Mouse (Mus musculus): ENCODE results near the gene Mrgprh. TPM values are rescaled to one million over a fixed set of nuclear protein-coding genes. Genes with fewer than 3 reads are reported as not detected.

Mrgprh gene
- polyA plus RNA-seq, 1 experiment, result not detected

- H3K4me1 ChIP-seq (ENCODE audit: control insufficient read depth), result peaks cover 14% of the 10 kb centered on the region
- H3K36me3 ChIP-seq (ENCODE audit: control insufficient read depth), result peaks cover 85% of the 10 kb centered on the region
- H3K27me3 ChIP-seq (ENCODE audit: control insufficient read depth), result no peaks in the 10 kb centered on the region
- no peak overlapping the region for H3K4me3 ChIP-seq (replicated peaks)
- TF ChIP-seq TAL1 (IDR thresholded peaks at IDR 0.05; ENCODE audit: low read length), result no peak
- TF ChIP-seq GATA1 (IDR thresholded peaks at IDR 0.05; ENCODE audit: low read length), result no peak
- no peaks in the 10 kb centered on the region for H3K9me3 ChIP-seq (ENCODE audit: control insufficient read depth, low read length)
Measured at GRCm38 (mm10) chr17:12921073-12921472, 45.2 kb downstream of the Mrgprh start.

GRCm38 (mm10) chr17:12925001-12925400 lies 49.2 kb downstream of the Mrgprh start:
- no peaks in the 10 kb centered on the region for H3K9me3 ChIP-seq (ENCODE audit: control insufficient read depth, low read length)
- H3K4me3 ChIP-seq (replicated peaks), result no peak overlapping the region
- no peaks in the 10 kb centered on the region for H3K4me1 ChIP-seq (ENCODE audit: control insufficient read depth)
- no peaks in the 10 kb centered on the region for H3K27me3 ChIP-seq (ENCODE audit: control insufficient read depth)
- peaks cover 77% of the 10 kb centered on the region for H3K36me3 ChIP-seq (ENCODE audit: control insufficient read depth)
- no peak for TF ChIP-seq GATA1 (IDR thresholded peaks at IDR 0.05; ENCODE audit: low read length)
- no peak for TF ChIP-seq TAL1 (IDR thresholded peaks at IDR 0.05; ENCODE audit: low read length)

GRCm38 (mm10) chr17:12925703-12926180 lies 49.9 kb downstream of the Mrgprh start:
- no peak overlapping the region for H3K4me3 ChIP-seq (replicated peaks)
- no peaks in the 10 kb centered on the region for H3K27me3 ChIP-seq (ENCODE audit: control insufficient read depth)
- no peaks in the 10 kb centered on the region for H3K9me3 ChIP-seq (ENCODE audit: control insufficient read depth, low read length)
- TF ChIP-seq TAL1 (IDR thresholded peaks at IDR 0.05; ENCODE audit: low read length), result no peak
- no peak for TF ChIP-seq GATA1 (IDR thresholded peaks at IDR 0.05; ENCODE audit: low read length)
- no peaks in the 10 kb centered on the region for H3K4me1 ChIP-seq (ENCODE audit: control insufficient read depth)
- peaks cover 70% of the 10 kb centered on the region for H3K36me3 ChIP-seq (ENCODE audit: control insufficient read depth)

Other genes starting within 250 kb of the Mrgprh start
- not detected in 2 replicates for gene Slc22a1, start 200.2 kb upstream of the Mrgprh start, polyA plus RNA-seq (2012)
- gene Igf2r, start 106.4 kb upstream of the Mrgprh start, polyA plus RNA-seq (2012), result 0.21 and 0.26 TPM in 2 replicates
- gene Mas1, start 7.9 kb upstream of the Mrgprh start, polyA plus RNA-seq (2012), result not detected in 2 replicates
- gene Pnldc1, start 34.2 kb downstream of the Mrgprh start, polyA plus RNA-seq (2012), result 0.02 and 0.06 TPM in 2 replicates
- gene Tcp1, start 39.7 kb downstream of the Mrgprh start, polyA plus RNA-seq (2012), result 2.7 and 2.9 TPM in 2 replicates
- gene Mrpl18, start 40.3 kb downstream of the Mrgprh start, polyA plus RNA-seq (2012), result 3.9 and 6.6 TPM in 2 replicates
- 0.18 TPM in 1 of 2 replicates, not detected in the other for gene Acat3, start 64.6 kb downstream of the Mrgprh start, polyA plus RNA-seq (2012)
- gene Acat2, start 84.7 kb downstream of the Mrgprh start, polyA plus RNA-seq (2012), result 0.38 and 0.69 TPM in 2 replicates
- 0.81 and 0.91 TPM in 2 replicates for gene Wtap, start 118.1 kb downstream of the Mrgprh start, polyA plus RNA-seq (2012)
- gene Sod2, start 130.8 kb downstream of the Mrgprh start, polyA plus RNA-seq (2012), result 30.9 and 38.6 TPM in 2 replicates
- not detected in 2 replicates for gene Gpr31b, start 176.3 kb downstream of the Mrgprh start, polyA plus RNA-seq (2012)
- not detected in 2 replicates for gene Tcp10b, start 185.1 kb downstream of the Mrgprh start, polyA plus RNA-seq (2012)

Measured in erythroblast, embryonic 14.5 days (primary cell).